Mouse (Mus musculus): Measurements from ENCODE around the gene Nrxn3.

The Nrxn3 gene

GRCm38 (mm10) chr12:89331474-89332263 lies 609.0 kb downstream of the Nrxn3 start:
- no peak for DNase-seq (ENCODE audit: low spot score)

DNA sequence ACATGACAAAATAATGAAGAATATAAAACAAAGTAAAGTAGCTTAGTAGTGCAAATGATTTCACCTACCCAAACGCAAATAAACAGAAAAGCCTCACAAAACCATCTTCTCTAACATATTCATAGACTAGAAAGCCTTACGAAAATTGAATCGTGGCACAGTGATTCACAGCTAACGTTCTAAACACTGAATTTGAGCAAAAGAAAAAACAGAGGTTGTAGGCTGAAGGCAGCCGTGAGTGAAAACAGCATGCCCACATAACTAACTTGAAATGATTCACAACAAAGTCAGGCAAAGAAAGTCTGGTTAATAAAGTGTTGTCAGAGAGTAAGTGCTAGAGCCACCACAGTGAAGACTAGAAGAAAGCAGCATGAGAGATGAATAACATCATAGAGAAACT lies 610.8 kb downstream of the Nrxn3 start:
- DNase-seq (ENCODE audit: low spot score) = no peak

DNA sequence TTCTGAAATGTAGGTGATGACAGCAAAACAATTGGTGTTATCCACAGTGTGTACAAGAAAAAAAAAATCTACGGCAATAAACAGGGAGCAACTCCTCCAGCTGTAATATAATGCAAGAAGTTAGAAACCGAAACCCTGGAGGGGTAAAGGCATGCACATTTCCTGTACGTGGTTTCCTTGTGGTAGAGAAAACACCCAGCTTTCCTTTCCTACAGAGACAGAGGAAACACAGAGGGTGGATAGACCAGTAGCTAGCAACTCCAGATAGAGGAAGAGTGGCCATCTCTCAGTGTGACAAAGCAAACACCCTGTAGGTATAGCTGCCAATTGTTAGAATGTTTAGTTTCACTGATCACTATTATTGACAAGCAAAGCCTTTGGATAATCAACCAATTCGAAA lies 642.2 kb downstream of the Nrxn3 start:
- no peak for DNase-seq (ENCODE audit: low spot score)

- no peak for DNase-seq (ENCODE audit: low spot score)
These were observed 647.3 kb downstream of the Nrxn3 start for GRCm38 (mm10) chr12:89369939-89370338.

- no peak for DNase-seq (ENCODE audit: low spot score)
These were observed 653.9 kb downstream of the Nrxn3 start for GRCm38 (mm10) chr12:89376600-89376999.

GRCm38 (mm10) chr12:89377051-89377643 lies 654.5 kb downstream of the Nrxn3 start:
- no peak for DNase-seq (ENCODE audit: low spot score)

GRCm38 (mm10) chr12:89377687-89378086 lies 655.0 kb downstream of the Nrxn3 start:
- DNase-seq (ENCODE audit: low spot score) = no peak

DNA sequence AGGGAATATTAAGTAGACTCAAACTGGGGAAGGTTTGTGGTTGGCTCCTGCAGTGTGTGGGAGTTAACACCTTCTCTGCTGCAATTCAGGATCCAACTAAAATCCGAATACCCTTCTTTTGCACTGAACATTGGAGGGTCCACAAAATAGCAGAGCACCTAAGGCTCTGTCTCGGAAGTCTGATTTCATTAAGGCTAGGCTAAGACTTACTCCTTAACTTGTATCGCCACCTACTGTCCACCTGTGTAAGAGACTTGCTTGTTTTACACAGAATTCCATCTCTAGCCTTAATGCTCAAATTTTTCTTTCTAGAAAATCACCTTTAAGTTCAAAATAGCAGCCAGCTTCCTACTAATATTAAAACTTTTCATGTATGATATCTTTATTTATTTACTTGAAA lies 660.6 kb downstream of the Nrxn3 start:
- DNase-seq (ENCODE audit: low spot score) = no peak

DNA sequence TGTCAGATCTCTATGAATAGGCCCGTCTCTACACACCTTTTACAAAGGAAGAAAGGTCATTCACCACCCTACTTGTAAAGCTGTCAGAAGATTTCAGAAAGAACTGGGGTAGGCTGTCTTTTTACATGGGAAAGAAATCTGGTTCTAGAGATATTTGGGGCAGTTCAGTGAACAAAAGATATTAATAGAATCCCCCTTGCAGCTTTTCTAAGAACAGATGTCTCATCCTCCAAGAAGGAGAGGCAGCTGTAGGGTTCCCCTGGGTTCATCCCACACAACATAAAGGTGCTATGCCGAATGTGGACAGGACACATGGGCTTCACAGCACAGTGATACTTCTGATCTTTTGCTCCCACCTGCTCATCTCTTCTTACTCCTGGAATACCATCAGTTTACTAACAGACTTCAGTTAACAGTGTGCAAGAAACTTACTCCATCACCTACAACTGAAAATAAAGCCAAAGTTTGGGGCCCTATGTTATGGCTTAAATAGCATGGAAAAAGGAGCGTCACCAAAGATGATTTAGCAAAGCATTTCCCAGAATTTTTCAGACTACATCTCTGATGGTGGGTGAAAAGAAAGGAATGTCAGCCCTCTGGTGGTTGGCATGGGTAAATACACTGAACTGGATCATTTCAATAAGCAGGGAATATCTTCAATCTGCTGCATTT lies 672.6 kb downstream of the Nrxn3 start:
- no peak for DNase-seq (ENCODE audit: low spot score)

DNA sequence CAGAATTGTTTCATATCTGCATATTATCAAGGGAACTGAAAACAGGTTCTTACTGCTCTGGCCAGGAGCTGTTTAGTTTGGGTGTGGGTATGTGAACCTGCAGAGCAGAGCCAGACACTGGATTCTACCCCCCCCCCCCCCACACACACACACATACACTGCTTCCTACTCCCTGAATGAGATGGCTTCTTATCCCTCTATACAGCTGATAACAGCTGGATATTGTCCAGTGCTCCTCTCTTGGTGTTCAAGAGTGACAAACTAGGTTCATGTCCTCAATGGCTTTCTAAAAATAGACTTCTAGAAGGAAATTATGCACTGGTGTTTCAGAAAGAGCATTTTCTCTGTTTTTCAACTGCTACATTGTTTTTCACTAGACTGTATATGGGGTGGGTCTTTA lies 713.8 kb downstream of the Nrxn3 start:
- no peak for DNase-seq (ENCODE audit: low spot score)

GRCm38 (mm10) chr12:89442323-89443038 lies 719.8 kb downstream of the Nrxn3 start:
- no peak for DNase-seq (ENCODE audit: low spot score)

- DNase-seq (ENCODE audit: low spot score) = no peak
These were observed 728.1 kb downstream of the Nrxn3 start for GRCm38 (mm10) chr12:89450667-89451298.

- no peak for DNase-seq (ENCODE audit: low spot score)
These were observed 747.5 kb downstream of the Nrxn3 start for GRCm38 (mm10) chr12:89470226-89470625.

- DNase-seq (ENCODE audit: low spot score) = no peak
These were observed 748.6 kb downstream of the Nrxn3 start for GRCm38 (mm10) chr12:89471289-89471688.

DNA sequence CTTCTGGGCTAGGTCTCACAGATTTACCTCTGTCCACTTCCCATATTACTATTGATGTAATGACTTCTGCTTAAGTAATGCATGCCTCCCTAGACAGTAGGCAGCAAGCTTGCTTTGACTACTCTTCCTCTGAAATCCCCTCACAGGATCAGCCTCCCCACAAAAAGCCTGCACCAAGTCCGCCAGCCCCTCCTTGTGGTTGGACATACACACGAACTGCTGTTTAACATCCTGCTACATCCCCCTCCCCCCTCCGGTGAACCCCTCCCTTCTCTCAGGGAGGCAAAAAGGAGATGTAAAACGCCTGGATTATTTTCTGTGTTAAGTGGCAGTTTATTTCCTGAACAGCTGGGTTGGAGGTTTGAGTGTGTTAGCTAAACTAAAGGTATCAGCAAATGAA lies 749.2 kb downstream of the Nrxn3 start:
- no peak for DNase-seq (ENCODE audit: low spot score)

DNA sequence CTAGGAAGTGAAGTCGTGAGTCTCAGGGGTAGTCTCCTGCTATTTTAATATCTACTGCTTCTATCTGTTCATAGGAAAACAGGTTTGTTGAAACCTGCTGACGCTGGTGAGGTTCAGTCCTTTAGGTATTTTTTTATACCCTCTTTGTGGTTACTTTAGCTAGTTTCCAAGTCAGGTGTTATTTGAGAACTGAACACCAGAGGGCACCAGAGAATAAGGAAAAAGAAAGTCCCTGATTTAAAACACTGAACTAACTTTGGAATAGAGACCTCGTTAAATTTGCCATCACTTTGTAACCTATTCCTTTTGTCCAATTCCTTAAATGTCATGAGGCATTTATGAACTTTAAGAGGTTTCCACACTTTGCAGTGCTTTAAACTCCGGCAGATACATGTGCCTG lies 756.4 kb downstream of the Nrxn3 start:
- DNase-seq (ENCODE audit: low spot score) = peak; percentile 1

DNA sequence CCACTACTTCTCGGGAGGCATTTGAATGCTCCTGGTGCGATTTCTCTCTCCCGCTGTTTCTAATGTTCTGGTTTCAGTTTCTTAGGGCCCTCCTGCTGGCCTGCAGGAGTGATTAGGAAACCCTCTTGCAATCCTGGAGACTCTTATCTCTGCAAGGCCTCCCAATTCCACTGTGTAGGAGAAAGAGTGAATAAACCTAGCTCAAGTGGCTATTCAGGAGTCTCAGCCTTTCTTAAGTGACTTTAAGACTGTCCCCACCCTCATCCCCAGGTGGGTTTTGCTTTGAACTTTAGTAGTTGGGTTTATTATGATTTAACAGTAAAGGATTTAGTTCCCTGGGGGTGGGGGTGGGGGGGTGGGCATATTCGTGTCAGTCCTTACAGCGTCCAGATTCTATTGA lies 759.5 kb downstream of the Nrxn3 start:
- DNase-seq (ENCODE audit: low spot score) = no peak

DNA sequence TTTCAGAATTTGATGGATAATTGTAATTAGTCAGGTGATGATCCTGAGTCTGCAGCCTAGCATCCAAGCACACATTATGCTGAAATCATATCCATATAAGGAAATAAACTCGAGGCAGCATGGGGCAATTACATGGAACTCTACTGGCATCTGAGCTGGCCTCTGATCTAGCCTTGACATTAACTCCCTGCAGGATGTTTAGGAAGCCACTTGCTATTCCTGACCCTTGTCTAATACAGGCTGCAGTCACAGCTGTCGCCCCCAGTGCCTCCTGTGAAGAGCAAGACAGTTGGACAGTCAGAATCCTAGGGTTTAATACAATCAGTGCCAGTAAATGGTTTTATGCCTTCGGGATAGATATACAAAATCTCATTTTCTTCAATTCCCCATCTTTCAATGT lies 781.4 kb downstream of the Nrxn3 start:
- no peak for DNase-seq (ENCODE audit: low spot score)

- peak; percentile 1 for DNase-seq (ENCODE audit: low spot score)
These were observed 782.6 kb downstream of the Nrxn3 start for GRCm38 (mm10) chr12:89505121-89505764.

DNA sequence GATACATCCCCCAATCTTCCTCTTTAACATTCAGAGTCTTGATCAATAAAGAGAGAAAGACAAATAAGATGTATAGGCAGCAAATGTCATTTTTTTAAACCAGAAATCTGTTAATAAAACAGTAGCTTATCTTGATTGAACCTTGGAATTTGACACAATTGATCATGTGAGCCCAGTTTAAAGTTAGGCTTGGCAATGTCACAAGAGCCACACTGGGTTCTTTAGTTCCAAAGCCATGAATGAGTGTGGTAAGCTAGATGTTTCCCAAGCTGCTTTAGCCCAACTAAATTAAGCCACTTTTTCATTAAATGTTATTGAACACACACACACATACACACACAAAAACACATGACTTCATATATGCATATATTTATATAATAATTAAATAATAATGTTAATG lies 786.3 kb downstream of the Nrxn3 start:
- no peak for DNase-seq (ENCODE audit: low spot score)

- DNase-seq (ENCODE audit: low spot score) = peak; percentile 1
These were observed 791.1 kb downstream of the Nrxn3 start for GRCm38 (mm10) chr12:89513759-89514158.

DNA sequence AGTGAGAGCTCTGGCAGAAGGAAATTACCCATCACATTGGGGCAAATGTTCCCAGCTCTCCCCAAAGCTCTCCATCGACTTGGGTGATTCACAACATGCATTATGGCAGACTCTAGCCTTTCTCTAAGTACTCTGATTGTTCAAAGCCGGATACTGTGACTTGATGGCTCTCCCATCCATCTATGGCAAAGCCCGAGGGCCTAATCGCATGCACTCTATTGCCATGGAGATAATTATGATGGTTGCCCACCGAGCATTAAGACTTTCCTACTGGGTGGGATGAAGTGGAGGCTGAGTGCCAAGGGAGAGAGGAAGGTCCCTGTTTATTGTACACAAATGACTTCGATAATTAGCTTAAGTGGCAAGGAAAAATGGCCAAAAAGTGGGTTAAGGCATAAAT lies 793.4 kb downstream of the Nrxn3 start:
- no peak for DNase-seq (ENCODE audit: low spot score)

Measured in T-cell, adult 2 months (primary cell).